Mouse (Mus musculus): ENCODE results near the gene Nme1. TPM values are rescaled to one million over a fixed set of nuclear protein-coding genes. Genes with fewer than 3 reads are reported as not detected.
"Not testable (repeated sequence)": the region's sequence is repeated elsewhere in the genome, so short reads cannot be mapped to it uniquely, and the experiment has no call there.

Gene Nme1
- total RNA-seq, 2 experiments from 2014 or later, result 10.0 to 12.0 TPM

DNA sequence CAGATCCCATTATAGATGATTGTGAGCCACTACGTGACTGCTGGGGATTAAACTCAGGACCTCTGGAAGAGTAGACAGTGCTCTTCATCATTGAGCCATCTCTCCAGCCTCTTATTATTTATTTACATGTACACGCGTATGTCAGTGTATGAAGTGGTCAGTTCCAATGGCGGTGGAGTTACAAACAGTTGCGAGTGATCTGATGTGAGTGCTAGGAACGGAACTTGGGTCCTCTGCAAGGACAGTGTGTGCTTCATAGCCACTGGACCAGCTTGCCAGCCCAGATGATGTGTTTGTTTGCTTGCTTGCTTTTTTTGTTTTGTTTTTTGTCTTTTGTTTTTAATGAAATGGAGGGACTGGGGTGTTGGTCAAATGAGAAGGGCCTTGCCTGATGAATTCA, 850 bp upstream of the Nme1 start:
- no peak for DNase-seq
- intact Hi-C loops (cut with DNase I), result loop anchor here (2.0 to 10.0 kb wide), 5 partner anchors 18 to 246 kb away; partner anchors contain the start of gene Tob1

DNA sequence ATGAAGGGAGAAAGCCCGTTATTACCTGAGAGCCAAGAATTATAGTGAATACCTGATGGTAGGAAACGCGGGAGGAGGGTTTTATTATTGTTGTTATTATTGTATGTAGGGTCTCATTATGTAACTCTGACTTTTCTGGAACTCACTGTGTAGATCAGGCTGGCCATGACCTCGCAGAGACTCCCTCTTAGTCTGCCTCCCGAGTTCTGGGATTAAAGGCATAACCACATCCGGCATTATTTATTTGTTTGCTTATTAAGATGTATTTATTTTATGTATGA, 467 bp upstream of the Nme1 start:
- no peak for DNase-seq
- intact Hi-C loops (cut with DNase I), result loop anchor here (1.0 to 10.0 kb wide), 6 partner anchors 18 to 246 kb away; partner anchors contain the start of gene Tob1

DNA sequence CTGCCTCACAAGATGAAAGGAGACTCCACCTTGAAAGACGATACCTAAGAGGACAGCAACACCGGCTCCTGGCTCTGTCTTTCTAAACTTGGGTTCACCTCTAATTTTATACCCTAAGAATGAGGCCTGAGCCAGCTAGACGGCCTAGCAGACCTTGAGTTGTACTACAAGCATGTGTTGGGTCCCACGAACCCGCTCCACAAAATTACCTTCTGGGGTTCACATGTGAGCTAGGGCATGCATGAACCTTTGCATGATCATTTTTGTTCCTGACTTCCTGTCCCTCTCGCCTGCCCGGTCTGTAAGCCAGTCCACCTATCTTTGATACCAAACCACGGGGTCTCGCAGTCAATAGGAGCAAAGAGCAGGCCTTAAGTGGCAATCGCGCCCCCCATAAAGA, 940 bp downstream of the Nme1 start:
- intact Hi-C loops (cut with DNase I), result loop anchor here (5.0 to 10.0 kb wide), 2 partner anchors 65 to 247 kb away; partner anchors contain the start of gene Tob1
- DNase-seq, result no peak

DNA sequence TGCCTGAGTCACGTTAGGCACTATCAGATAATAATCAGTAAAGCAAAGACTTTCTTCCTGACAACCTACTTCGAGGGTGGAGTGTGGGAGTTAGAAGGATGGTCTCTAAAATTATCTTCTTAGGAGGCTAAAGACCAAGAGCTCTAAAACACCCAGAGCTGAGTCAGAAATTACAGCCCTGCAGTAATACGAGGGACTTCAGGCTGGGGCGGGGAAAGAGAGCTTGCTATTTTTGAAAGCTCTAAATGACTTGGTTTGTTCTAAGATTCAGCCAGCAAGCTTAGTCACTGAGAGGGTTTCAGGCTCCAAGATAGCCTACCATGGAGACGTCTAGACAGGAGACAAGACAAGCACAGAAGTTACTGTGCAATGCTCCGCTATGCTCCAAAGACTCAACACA, 2.9 kb downstream of the Nme1 start:
- intact Hi-C loops (cut with DNase I), result loop anchor here (5.0 to 10.0 kb wide), 2 partner anchors 67 to 249 kb away; partner anchors contain the start of gene Tob1
- DNase-seq, result no peak

DNA sequence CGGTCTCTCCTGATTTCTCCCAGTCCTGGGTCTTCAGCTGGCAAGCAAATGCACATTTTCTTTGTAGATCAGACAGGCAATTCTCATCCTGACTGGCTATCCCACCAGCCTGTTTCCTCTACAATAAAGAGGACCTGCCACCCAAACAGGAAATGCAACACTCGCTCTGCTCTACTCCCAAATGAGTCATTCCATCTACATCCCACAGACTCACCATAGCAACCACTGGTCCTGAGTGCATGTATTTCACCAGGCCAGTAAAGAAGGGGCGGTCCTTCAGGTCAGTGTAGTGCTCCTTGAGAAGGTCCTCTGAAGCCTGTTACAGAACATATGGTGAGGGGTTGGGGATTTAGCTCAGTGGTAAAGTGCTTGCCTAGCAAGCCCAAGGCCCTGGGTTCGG, 5.3 kb downstream of the Nme1 start:
- intact Hi-C loops (cut with DNase I), result loop anchor here (10.0 kb wide), 1 partner anchor 252 kb away; the partner anchor contains the start of gene Tob1
- no peak for DNase-seq

DNA sequence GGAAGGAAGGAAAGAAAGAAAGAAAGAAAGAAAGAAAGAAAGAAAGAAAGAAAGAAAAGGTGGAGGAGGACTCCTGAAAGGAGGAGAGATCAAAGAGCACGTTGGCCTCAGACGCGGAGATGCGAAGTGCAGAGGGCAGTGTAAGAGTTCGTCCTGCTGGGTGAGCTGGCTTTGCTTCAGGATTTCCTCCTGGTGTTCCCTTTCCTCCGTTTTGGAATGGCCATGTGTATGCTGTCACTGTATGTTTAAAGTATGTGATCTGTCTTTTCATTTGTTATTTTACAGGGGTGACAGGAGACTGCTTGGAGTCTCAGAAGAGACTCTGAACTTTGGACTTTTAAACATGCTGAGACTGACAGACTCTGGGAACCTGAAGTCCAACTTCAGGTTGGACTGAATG, 6.8 kb downstream of the Nme1 start:
- intact Hi-C loops (cut with DNase I), result loop anchor here (10.0 kb wide), 1 partner anchor 253 kb away; the partner anchor contains the start of gene Tob1

DNA sequence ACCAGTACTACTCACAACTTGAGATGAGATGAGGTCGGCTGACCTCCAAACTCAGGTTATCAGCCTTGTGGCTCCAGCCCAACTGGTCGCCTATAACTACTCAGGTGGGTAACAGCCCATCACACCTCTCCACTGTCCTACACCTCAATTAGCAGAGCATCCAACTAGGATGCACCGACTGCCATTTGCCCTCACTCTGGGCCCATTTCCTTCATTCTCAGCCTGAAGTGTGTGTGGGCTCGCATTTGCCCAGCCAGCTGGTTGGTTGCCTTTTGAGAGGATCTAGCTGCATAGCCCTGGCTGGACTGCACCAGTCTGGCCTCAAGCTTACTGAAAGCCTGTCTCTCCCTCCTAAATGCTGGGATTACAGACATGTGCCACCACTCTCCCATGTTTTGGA, 10.6 kb downstream of the Nme1 start:
- intact Hi-C loops (cut with DNase I), result loop anchor here (5.0 kb wide), 1 partner anchor 40 kb away; the partner anchor contains the start of gene Spag9
- DNase-seq, result no peak

More for the DNA sequence above, 6.8 kb downstream of the Nme1 start:
- DNase-seq, result no peak

DNA sequence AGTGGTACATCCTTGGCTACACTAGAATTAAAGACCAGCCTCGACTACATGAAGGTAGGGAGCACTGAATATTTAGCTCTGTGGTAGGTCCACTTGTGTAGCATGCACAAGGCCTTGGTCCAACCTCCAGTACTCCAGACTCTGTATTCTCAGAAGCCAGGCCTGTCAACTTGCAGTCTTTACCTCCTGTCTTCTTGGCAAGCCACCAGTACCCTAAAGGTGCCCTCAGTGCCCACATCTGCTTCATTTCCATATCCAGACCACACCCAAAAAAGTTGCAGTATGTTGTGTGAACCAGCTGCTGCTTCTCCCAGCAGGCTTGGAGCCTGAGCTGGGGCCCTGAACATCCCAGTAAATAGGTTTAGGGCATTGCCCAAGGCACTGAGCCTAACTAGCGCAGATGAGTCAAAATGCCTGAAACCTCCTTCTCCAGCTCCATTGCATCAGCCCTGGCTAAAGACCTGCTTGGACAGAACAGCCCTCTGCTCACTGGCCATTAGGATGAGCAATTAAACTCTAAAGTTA, 11.2 kb downstream of the Nme1 start:
- DNase-seq, result no peak
- intact Hi-C loops (cut with DNase I), result loop anchor here (5.0 kb wide), 1 partner anchor 40 kb away; the partner anchor contains the start of gene Spag9

DNA sequence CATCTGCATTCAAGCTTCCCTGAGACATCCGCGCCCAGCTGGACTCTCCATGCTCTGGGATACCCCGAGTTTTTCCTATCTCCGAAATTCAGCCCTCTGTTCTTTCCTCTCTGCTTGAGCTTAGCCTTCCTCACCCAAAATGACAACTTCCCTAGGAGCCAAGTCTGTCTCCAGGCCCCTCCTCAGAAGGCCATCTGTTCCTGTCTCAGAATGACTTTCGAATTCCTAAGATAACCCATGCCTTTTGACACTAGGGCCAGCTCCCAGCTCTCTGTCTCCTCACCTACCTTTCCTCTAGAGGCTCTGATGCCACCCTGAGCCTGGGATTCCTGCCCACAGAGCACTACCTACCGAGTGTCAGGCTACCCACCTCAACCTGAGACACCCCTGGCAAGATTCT, 12.2 kb downstream of the Nme1 start, which contains the start of gene Nme2:
Gene Nme2, minus strand, starts transcription at position 101 of the 400 bp plus-strand sequence.
- intact Hi-C loops (cut with DNase I), result loop anchor here (5.0 kb wide), 1 partner anchor 41 kb away; the partner anchor contains the start of gene Spag9
- DNase-seq, result no peak

DNA sequence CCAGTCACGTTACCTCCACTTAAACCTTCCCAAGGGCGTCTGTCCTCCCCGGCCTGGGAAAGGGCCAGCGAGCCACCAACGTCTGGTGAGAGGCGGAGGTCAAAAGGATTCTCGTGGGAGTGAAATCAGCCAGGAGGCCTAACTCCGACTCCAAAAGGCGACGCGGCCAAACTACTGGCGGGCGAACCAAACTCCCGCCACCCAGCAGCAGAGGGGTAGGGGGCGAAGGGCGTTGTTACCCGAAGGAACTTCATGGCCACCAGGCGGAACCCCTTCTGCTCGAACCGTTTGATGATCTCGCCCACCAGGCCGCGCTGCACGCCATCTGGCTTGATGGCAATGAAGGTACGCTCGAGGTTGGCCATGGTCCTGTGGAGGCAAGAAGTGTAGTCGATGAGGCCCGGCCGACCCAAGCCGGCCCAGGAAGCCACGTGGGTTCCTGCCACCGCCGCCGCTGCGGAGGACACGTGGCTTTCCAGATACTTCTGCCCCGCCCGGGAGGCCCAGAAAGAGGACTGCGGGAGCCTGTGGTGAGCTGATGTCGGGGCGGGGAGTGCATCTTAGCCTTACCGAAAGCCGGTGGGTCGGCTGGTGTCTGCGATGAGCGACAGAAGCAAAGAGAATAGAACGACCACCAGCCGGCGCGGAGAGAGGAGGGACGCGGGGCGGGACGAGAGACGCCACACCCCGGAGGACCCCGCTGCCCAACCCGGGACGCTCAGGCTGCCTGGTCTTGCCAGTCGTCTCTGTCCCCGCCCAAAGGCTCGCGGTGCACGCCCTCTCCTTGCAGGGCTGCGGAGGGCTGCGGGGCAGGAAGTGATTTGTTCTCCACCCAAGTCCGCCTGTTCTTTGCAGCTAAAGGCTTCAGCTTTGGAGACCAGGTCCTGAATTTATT, 12.8 kb downstream of the Nme1 start:
- intact Hi-C loops (cut with DNase I), result loop anchor here (5.0 kb wide), 1 partner anchor 42 kb away; the partner anchor contains the start of gene Spag9
- peak; percentile 89 to 94 for DNase-seq

DNA sequence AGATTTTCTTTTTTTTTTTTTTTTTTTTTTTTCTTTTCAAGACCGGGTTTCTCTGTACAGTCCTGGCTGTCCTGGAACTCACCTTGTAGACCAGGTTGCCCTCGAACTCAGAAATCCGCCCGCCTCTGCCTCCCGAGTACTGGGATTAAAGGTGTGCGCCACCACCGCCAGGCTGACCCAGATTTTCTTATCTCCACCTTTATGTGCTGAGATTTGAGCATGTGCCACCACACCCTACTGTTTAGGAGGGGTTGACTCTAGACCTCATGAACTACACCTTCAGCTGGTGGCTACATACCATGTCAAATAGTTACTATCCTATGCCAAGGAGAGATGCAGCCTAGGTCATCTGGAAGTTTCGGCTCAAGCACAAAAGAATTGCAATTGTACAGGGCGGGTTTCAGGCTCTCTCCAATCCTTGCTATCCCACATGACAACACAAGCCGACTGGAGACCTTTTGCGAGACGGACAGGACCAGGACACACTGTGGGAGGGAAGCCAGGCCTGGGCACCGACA, 13.5 kb downstream of the Nme1 start:
- no peak for DNase-seq
- intact Hi-C loops (cut with DNase I), result loop anchor here (5.0 kb wide), 1 partner anchor 43 kb away; the partner anchor contains the start of gene Spag9

DNA sequence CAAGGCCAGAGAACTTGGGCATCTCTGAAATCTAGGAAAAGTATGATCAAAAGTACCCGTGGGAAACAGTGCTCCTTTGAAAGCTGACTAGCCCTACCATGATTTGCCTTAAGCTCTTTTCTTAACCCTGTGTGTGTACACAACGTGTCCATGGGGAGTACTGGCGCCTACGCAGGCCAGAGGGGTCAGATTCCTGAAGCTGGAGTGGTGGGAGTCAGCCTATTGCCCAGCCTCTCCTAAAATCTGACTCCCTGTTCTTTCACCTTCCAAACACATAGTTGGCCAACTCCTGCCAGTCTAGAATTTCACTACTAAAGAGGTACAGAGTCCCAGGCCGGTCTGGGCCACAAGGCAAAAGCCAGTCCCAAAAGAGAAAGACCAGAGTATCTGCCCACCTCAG, 15.9 kb downstream of the Nme1 start:
- intact Hi-C loops (cut with DNase I), result no loop called here
- no peak for DNase-seq

DNA sequence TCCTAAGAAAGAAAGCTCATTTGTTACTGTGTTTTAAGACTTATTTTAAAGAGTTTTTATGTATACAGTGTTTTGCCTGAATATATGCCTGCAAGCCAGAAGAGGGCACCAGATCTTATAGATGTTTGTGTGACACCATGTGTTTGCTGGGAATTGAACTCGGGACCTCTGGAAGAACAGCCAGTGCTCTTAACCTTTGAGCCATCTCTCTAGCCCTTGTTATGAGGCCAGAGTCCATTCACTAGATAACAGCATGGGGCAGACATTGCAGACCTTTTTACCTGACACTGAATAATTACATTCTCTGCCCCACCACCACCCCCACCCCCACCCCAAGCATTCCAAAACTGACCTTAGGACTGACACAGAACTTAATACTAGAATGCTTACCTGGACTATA, 18.3 kb downstream of the Nme1 start:
- DNase-seq, result no peak
- intact Hi-C loops (cut with DNase I), result no loop called here

DNA sequence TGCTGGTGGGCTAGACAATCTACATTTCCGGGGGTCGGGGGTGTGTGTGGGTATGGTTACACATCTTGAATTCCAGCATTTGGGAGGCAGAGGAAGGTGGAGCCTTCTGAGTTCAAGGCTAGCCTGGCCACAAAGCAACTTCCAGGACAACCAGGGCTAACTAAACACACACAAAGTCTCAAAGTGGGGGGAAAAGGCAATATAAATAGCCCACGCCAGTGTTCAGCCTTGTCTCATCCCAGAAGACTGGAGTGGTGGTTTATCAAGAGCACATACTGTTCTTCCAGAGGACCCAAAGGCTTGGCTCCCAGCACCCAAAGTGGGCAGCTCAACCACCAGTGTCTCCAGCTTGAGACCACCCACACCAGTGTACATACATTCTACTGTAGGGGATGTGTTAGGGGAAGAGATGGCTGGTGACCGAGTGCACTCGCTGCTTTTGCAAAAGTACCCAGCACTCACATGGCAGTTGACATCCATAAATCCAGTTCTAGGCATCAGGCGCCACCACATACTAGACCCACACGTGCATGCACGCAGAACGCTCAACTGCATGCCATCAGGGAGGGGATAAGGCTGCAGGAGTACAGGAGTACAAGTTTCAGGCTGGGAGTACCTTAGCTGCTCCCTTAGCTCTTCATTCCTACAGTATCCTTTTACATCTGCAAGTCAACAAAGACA, 19.3 kb downstream of the Nme1 start:
- intact Hi-C loops (cut with DNase I), result no loop called here
- no peak for DNase-seq

DNA sequence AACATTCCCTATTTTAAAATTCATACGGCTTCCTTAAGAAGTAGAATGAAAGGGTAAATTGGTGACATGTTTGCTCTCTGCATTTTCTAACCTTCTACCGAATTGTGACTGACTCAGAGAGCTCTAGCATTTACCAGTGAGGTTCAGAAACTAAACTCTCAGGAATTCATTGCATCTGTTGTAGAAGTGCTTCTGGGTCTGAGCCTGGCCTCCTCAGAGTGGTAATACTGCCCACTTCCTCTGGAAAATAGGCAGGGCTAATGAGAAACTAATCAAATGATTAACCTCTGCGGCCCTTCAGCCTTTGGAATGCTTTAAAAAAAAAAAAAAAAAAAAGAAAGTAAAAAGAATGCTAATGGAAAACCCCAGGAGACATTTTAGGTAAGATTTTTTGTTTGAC, 23.3 kb downstream of the Nme1 start:
- DNase-seq, result no peak
- intact Hi-C loops (cut with DNase I), result no loop called here

DNA sequence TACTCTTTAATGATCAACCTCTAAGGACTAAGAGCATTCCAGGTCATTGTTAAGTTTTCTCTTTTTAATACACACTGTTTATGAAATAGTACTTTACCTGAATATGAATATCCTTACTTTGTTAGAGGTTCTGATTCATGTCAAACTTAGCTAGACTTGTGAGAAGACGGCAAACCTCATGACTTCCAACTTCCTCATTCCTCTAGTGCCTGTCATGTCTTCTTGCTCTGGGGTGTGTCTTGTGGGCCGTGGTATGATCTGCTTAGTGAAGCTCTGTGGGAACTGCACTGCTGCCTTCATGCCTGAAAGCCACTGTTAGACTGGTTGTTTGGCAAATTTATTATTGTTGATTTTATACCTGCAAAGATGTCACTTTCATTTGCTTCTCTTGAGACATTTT, 27.4 kb downstream of the Nme1 start:
- intact Hi-C loops (cut with DNase I), result no loop called here

DNA sequence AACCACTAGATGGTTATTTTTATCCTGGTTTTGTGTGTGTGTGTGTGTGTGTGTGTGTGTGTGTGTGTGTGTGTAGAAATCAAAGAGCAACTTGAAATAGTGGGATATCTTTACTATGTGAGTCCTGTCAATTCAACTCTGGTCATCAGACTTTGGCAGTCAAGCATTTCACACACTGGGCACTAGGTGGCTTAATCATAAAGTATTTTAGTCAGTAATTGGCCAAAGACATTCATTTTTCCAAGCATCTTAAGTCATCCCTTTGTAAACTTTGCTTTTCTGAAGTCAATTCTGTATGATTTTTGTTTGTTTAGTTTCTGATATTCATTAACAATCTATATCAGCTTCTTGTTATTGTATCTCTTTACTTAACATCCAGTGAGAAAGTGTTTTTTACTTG, 39.2 kb downstream of the Nme1 start:
- intact Hi-C loops (cut with DNase I), result no loop called here
- DNase-seq, result no peak

More for the DNA sequence above, 27.4 kb downstream of the Nme1 start:
- DNase-seq, result no peak

DNA sequence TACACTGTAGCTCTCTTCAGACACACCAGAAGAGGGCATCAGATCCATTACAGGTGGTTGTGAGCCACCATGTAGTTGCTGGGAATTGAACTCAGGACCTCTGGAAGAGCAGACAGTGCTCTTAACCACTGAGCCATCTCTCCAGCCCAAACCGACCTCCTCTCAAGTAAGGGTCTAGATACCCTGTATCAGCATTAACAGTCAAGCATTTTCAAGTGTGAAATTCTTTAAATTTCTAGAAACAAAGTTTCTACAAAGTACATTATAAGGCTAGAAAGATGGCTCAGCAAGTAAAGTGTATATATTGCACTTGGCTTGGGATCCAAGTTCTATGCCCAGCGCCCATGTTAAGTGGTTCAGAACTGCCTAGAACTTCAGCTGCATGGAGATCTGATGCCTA, 53.3 kb downstream of the Nme1 start:
- DNase-seq; intact Hi-C loops (cut with DNase I): not testable (repeated sequence)

DNA sequence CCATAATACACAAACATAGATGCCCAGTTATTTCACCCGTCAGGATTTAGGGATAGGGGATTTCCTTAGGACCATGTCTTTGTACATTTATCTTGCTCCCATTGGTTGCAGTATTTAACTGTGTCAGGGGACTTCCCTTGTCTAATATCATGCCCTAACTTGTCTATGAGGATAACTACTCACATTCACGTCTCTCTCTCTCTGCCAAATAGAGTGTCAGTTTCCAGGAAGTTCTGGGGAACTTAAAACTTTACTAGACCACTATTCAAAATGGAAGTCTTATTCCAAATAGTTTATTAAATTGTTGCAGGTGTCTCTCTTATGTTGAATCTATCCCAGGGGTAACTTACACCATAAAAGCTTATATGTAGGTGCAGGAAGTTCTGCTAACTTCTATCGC, 56.7 kb downstream of the Nme1 start:
- no peak for DNase-seq
- intact Hi-C loops (cut with DNase I), result no loop called here

DNA sequence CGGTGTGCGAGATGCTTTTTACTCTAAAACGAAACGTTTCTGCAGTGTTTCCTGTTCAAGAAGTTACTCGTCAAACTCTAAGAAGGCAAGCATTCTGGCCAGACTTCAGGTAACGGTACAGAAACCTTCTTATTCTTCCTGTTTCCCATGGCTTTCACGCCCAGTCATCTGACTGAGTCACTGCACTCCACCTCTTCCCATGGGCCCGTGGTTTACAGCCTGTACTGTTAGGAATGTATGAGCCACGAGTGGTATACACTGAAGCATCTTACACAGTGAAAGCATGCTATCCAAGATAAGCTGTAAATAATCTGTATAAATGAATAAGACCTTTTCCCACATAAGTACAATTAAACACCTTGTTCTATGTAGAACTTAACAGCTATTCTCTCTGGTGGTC, 59.5 kb downstream of the Nme1 start:
- intact Hi-C loops (cut with DNase I), result no loop called here
- DNase-seq, result no peak

DNA sequence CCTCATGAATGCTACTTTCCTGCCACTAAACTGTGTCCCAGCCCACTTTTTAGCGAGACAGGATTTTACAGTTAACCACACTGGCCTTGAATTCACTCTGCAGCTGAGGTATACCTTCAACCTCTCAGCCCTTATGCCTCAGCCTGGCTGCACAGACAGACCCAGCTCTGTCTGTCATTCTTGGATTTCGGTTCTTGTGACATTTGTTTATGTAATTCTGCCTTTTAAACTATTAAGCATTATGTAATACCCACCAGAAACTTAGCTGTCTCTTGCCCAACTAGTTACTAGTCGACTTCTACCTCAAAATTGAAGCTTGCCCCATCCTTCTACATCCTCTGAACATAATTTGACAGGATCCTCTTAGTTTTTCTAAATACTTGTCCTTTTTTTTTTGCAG, 60.5 kb downstream of the Nme1 start:
- no peak for DNase-seq
- intact Hi-C loops (cut with DNase I), result no loop called here
